Mouse (Mus musculus): ENCODE measurements around the gene Tbl1xr1. TPM values are rescaled to one million over a fixed set of nuclear protein-coding genes. Genes with fewer than 3 reads are reported as not detected.

Gene Tbl1xr1
- total and polyA plus RNA-seq, 3 experiments = 33.9 to 185 (median 45.6) TPM

DNA sequence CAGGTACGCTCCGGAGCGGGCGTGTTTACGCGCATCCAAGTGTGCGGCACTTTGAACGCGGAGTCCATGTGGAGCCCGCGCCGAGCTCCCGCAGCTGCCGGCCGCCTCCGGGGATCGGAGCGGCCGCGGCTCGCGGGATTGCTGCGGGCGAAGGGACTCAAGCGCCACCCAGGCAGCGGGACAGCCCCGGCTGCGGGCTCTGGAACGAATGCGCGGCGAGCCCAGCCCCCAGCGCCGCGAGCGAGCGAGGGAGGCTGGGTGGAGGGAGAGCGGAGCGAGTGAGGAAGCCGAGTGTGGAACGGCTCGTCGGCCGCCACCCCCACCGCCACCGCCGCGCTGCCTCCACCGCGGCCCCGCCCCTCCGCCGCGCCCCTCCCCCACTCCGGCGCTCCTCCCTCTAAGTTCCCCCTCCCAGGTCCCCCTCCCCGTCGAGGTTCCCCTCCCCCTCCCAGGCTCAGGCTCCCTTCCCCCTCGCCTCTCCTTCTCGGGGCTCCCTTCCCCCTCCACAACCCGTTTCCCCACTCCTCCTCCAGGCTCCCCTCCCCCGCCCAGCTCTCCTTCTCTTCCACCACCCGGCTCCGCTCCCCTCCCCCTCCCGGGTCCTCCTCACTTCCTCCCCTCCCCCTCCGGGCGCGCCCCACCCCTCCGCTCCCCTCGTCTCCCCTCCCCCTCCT lies 428 bp upstream of the Tbl1xr1 start (continued):
- TF ChIP-seq UBTF (IDR thresholded peaks at IDR 0.05; ENCODE audit: borderline replicate concordance, insufficient read depth, low read depth, low read length) = 0 out of 2 replicates have a peak, but pooled peaks have one; percentile 50
- TF ChIP-seq MXI1 (IDR thresholded peaks at IDR 0.05; ENCODE audit: low read depth, low read length) = peak; percentile 60
- TF ChIP-seq MAX (IDR thresholded peaks at IDR 0.05; ENCODE audit: low read length) = no peak
- no peak for TF ChIP-seq ZKSCAN1 (IDR thresholded peaks at IDR 0.05; ENCODE audit: low read depth, low read length)
- peak; percentile 54; the same call in 1 of the 2 replicates for TF ChIP-seq ETS1 (IDR thresholded peaks at IDR 0.05; ENCODE audit: low read depth, low read length)
- TF ChIP-seq BHLHE40 (IDR thresholded peaks at IDR 0.05; ENCODE audit: borderline replicate concordance, low read depth, low read length) = peak; percentile 44
- TF ChIP-seq RCOR1 (IDR thresholded peaks at IDR 0.05; ENCODE audit: low read depth, low read length) = no peak
- no peak for TF ChIP-seq CTCF (IDR thresholded peaks at IDR 0.05 in 2 of 3, conservative IDR thresholded peaks at IDR 0.05 in 1 of 3; ENCODE audit: control insufficient read depth in 1 of 3, insufficient read depth in 1 of 3, low read depth in 2 of 3, low read length in 3 of 3, poor library complexity in 1 of 3, severe bottlenecking in 1 of 3)
- no peak; the same call in 1 of the 2 replicates for TF ChIP-seq MYB (IDR thresholded peaks at IDR 0.05; ENCODE audit: low read depth, low read length)
- TF ChIP-seq EP300 (IDR thresholded peaks at IDR 0.05; ENCODE audit: low read depth in 1 of 2, low read length in 2 of 2) = peak in 1 of 2 experiments; percentile 33; a peak in 1 of 4 replicates
- no peak for TF ChIP-seq JUND (IDR thresholded peaks at IDR 0.05; ENCODE audit: low read depth, low read length)
- TF ChIP-seq ZMIZ1 (IDR thresholded peaks at IDR 0.05; ENCODE audit: low read depth, low read length) = no peak

DNA sequence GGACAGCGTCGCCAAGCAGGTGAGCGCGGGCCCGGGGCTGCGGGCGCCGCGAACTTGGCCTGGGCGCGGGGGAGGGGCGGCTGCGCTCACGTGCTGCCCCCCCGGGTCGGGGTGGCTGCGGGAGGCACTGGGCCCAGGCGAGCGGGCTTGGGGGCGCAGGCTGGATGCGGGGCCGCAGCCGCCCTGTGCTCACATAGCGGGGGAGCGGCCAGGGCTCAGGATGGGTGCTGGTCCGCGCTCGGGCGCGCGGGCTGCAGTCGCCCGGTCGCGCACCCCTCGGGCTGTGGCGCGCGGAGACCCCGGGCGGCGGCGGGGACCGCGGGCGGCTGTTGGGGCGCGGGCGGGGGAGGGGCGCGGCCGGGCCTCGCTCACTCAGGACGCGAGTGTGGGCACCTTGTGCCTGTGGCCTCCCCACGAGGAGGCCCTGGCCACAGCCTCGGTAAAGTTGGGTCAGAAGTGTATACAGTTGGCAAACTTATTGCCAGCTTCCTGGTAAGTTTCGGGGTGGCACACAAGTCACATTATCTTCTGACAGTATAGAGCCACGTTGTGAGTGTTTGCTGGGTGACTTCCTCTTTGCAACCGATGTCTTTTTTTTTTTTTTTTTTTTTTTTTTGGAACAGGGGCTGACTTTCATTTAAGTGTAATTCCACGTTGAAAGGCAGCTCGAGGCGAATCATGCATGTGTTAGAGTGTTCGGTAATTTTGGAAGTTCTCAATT lies 644 bp downstream of the Tbl1xr1 start:
- peak overlapping the region; percentile 99 for H3K9ac ChIP-seq (ENCODE audit: control insufficient read depth, low read depth, low read length, poor library complexity, severe bottlenecking)
- peak; percentile 85 for DNase-seq (ENCODE audit: low read depth, low spot score)
- TF ChIP-seq ZMIZ1 (IDR thresholded peaks at IDR 0.05; ENCODE audit: low read depth, low read length) (no peak), GATA1 (IDR thresholded peaks at IDR 0.05; ENCODE audit: low read depth, low read length) (peak; percentile 58), RAD21 (IDR thresholded peaks at IDR 0.05; ENCODE audit: low read depth, low read length) (no peak; the same call in 1 of the 2 replicates), CHD2 (IDR thresholded peaks at IDR 0.05; ENCODE audit: low read length) (no peak), UBTF (IDR thresholded peaks at IDR 0.05; ENCODE audit: borderline replicate concordance, insufficient read depth, low read depth, low read length) (no peak), POLR2AphosphoS2 (IDR thresholded peaks at IDR 0.05; ENCODE audit: low read length) (no peak; the same call in 1 of the 2 replicates), CTCF (IDR thresholded peaks at IDR 0.05 in 2 of 3, conservative IDR thresholded peaks at IDR 0.05 in 1 of 3; ENCODE audit: control insufficient read depth in 1 of 3, insufficient read depth in 1 of 3, low read depth in 2 of 3, low read length in 3 of 3, poor library complexity in 1 of 3, severe bottlenecking in 1 of 3) (no peak), EP300 (IDR thresholded peaks at IDR 0.05; ENCODE audit: low read depth in 1 of 2, low read length in 2 of 2) (peak; percentile 63 to 84), NRF1 (IDR thresholded peaks at IDR 0.05; ENCODE audit: insufficient read depth, low read depth, low read length, poor library complexity, severe bottlenecking) (no peak), USF2 (IDR thresholded peaks at IDR 0.05; ENCODE audit: borderline replicate concordance in 1 of 2, insufficient read depth in 1 of 2, low read depth in 1 of 2, low read length in 2 of 2) (no peak), ETS1 (IDR thresholded peaks at IDR 0.05; ENCODE audit: low read depth, low read length) (peak; percentile 88), ELF1 (IDR thresholded peaks at IDR 0.05; ENCODE audit: low read depth, low read length) (peak; percentile 54; the same call in 1 of the 2 replicates), TCF12 (IDR thresholded peaks at IDR 0.05; ENCODE audit: low read depth, low read length) (peak; percentile 73), MAZ (IDR thresholded peaks at IDR 0.05; ENCODE audit: low read depth, low read length) (peak; percentile 53; the same call in 1 of the 2 replicates), MAX (IDR thresholded peaks at IDR 0.05; ENCODE audit: low read length) (peak; percentile 87), ZKSCAN1 (IDR thresholded peaks at IDR 0.05; ENCODE audit: low read depth, low read length) (peak; percentile 74; the same call in 1 of the 2 replicates), MEF2A (IDR thresholded peaks at IDR 0.05; ENCODE audit: extremely low read depth, insufficient replicate concordance, low read depth, low read length, poor library complexity, severe bottlenecking) (no peak), BHLHE40 (IDR thresholded peaks at IDR 0.05; ENCODE audit: borderline replicate concordance, low read depth, low read length) (peak; percentile 87), E2F4 (IDR thresholded peaks at IDR 0.05; ENCODE audit: borderline replicate concordance, low read depth, low read length) (no peak), MAFK (IDR thresholded peaks at IDR 0.05; ENCODE audit: borderline replicate concordance, low read depth, low read length) (no peak), MXI1 (IDR thresholded peaks at IDR 0.05; ENCODE audit: low read depth, low read length) (peak; percentile 95), MYB (IDR thresholded peaks at IDR 0.05; ENCODE audit: low read depth, low read length) (peak; percentile 81), JUND (IDR thresholded peaks at IDR 0.05; ENCODE audit: low read depth, low read length) (no peak), HCFC1 (IDR thresholded peaks at IDR 0.05; ENCODE audit: low read depth, low read length) (peak; percentile 54; the same call in 1 of the 2 replicates), ZNF384 (IDR thresholded peaks at IDR 0.05; ENCODE audit: low read depth, low read length) (peak; percentile 100), MYC (IDR thresholded peaks at IDR 0.05; ENCODE audit: low read depth, low read length) (peak; percentile 98)

More for the DNA sequence above, 644 bp downstream of the Tbl1xr1 start:
- Histone ChIP-seq H3K4me1 (ENCODE audit: control insufficient read depth in 1 of 2, insufficient read depth in 2 of 2, low read length in 2 of 2) (peaks cover 2 to 37% of the 10 kb centered on the region in 2 experiments; a peak in 3 of 4 replicates), H3K79me2 (ENCODE audit: control insufficient read depth, insufficient read depth, low read length, poor library complexity) (peaks cover 50% of the 10 kb centered on the region), H3K27me3 (ENCODE audit: control insufficient read depth in 1 of 2, insufficient read depth in 2 of 2, low read length in 2 of 2) (no peaks in the 10 kb centered on the region), H3K36me3 (ENCODE audit: control insufficient read depth in 1 of 2, insufficient read depth in 2 of 2, low read length in 2 of 2) (peaks cover 2 to 39% of the 10 kb centered on the region in 2 experiments; a peak in 3 of 4 replicates), H3K4me3 (ENCODE audit: control insufficient read depth in 1 of 2, insufficient read depth in 1 of 2, low read depth in 2 of 2, low read length in 2 of 2) (peak overlapping the region; percentile 78 to 82), H3K27ac (ENCODE audit: control insufficient read depth, low read depth, low read length) (peak overlapping the region; percentile 86), H3K9me3 (replicated peaks; ENCODE audit: insufficient read depth, low read length) (no peaks in the 10 kb centered on the region)
